Mouse (Mus musculus) c-Kit-positive CD71-positive TER-119-negative erythroid progenitor cells, embryonic 14.5 days (primary cell): ENCODE results near the gene Polr2h.

ENCODE experiments used
- DNase-seq: peaks from one replicate; pipeline ENCODE4 v3.0.0-alpha.2; 2013; ENCODE audit warnings: low read depth

Gene Polr2h

GRCm38 (mm10) chr16:20701729-20702521 is 15.5 kb upstream of the Polr2h start:
- DNase-seq: no peak

GRCm38 (mm10) chr16:20702522-20702893 is 15.0 kb upstream of the Polr2h start:
- peak; percentile 77 for DNase-seq

DNA sequence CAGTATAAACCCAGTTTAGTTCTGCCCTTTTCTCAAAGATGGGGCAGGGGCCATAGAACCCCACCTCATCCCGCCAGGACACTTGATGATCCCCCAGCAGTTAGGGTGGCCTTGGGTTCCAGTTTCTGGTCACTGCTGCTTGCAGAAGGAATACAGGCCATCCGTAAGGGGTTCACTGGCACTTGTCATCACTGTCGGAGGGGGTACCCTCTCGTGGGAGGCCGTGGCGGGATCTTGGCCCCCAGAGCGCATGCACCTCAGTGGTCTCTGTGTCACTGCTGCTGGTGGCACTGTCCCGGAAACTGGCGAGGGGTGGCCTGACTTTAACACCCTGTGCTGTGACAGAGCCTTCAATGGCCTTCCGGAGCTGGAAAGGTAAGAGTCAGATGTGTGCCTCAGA is 14.4 kb upstream of the Polr2h start:
- no peak for DNase-seq

DNA sequence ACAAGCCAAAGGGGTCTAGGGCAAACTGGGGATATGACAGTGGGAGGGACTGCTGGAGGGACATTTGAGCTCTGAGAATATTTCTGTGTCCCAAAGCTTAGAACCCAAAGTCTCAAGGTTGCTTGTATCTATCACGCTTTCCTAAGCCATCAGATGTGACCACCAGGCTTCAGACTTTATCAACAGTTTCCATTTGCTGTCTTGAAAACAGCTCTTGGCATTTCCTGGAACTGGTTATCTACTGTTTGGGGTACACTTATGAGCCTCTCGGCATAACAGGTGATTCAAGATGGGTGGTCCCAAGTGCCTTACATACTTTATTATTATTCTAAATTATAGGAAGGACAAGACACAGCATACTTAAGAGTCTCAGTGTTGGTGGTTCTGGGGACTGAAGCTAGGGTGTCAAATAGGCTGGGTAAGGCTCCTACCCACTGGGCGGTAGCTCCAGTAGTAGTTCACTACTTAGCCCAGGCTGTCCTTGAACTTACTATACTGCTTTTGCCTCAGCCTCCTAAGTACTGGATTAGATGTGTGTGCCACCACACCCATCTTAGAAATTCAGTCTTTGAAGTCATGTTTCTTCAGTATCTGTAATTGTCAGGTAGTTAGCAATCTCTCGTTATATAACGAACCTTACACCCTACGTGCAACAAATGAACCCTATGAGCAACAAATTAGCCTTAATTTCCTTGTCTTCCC is 13.6 kb upstream of the Polr2h start:
- peak; percentile 81 for DNase-seq

GRCm38 (mm10) chr16:20705786-20706185 is 11.7 kb upstream of the Polr2h start:
- no peak for DNase-seq

DNA sequence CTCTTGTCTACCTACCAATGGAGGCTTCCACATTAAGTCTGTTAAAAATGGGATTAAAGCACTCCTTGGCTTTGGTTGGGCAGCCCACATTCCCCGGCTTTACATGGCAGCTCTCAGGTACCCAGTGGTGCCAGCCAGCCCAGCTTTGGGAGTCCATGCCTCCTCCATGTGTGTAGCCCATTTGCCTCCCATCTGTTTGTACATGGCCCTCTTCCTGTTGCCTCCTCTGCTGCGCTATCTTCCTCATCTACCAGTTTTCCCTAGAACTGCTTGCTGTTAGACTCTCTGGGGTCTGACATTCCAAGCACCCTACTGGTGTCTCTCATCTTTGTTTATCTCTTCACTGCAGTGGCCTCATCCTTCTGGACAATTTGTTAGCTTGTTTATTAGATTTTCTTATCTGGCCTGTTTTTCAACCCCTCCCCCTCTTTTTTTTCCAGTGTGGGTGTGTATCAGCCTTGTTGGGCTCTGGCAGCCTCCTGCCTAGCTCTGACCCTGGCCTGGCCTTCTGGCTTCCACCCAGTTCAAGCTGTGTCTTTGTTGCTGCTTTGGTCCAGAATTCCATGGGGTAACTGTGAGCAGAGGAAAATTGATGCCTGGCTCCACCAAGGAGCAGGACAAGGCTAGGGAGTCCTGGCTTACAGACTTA is 10.9 kb upstream of the Polr2h start:
- DNase-seq: no peak

GRCm38 (mm10) chr16:20708220-20708938 is 9.1 kb upstream of the Polr2h start:
- no peak for DNase-seq

DNA sequence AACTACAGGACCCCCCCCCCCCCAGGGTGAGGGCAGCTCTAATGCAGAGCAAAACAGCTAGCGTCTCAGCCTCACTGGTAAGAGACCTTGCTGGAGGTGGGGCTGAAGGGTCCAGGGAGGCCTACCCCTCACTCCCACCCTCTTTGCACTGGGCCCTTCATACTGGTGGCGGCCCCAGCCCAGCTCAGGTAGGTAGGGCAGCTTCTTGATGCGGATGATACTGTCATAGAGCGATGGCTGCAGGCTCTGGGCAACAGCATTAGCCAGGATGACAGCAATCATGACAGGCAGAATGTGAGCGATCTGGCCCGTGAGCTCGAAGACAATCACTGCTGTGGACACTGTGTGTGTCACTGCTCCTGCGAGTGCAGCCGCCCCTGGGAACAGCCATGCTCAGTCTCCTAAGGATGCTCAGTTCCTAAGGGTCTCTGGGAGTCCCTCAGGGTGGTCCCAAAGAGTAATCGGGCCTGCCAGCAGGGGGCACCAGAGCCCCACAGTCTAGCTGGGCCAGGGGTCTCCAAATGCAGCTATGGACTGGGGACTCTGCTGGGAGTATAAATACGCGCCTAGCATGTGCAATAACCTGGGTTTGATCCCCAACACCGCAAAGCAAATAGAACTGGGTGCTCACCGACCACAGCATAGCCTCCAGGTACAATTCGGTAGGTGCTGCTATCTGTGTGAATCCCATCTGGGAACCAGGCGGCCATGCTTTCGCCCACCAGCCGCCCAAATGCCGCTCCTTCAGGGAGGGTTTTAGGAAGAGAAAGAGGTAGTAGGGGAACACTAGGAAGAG is 8.3 kb upstream of the Polr2h start:
- DNase-seq: no peak

- no peak for DNase-seq
These were observed 7.1 kb upstream of the Polr2h start for GRCm38 (mm10) chr16:20710370-20710769.

DNA sequence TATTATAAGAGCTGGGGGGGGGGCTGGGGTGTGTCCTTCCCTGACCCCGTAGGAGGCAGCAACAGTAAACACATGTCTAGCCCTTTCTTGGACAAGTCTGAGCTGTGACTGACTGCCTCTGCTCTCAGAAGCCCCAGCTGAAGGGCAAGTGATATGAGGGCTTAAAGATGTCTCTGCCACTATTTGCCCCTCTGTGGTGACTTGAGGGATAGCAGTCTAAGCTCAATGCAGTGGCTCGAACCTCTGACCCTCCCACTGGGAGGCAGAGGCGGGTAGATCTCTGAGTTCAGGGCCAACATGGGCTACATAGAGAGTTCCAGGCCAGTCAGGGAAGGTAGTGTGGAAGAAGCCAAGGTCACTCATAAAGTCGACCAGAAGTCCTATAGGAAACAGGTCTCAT is 6.7 kb upstream of the Polr2h start:
- no peak for DNase-seq

DNA sequence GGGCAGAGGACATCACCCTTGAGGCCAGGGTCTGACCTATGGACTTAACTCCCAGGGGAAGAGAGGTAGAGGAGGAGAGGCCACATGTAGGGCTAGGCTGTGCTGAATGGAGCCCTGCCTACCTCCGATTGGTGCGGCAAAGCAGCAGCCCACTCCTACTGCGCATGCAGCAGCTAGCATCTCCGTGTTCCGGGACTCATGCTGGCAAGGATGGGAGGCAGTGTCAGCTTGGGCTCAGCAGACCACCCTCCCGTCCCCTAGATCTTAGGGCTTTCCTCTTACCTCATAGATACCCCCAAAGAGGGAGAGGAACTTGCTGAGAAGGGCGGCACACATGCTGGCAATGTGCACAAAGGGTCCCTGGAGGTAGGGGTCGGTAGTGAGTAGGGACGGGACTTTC is 5.3 kb upstream of the Polr2h start:
- no peak for DNase-seq

DNA sequence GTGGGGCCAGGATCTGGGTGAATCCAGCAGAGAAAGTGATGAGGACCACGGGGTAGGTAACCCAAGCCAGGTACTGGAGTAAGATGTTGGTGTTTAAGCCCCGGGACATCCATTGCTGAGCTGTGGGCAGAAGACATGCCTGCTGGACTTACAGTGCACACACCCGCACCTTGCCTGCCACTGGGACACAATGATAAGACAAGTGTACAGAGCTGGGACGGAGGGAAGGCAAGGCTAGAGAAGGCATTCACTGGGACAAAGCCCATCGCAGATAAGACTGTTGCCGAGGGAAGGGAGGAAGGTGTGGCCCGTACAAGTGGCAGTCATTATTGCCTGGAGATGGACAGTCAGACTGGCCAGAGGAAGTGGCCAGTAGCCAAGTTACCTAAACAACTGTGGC is 4.6 kb upstream of the Polr2h start:
- peak; percentile 68 for DNase-seq

DNA sequence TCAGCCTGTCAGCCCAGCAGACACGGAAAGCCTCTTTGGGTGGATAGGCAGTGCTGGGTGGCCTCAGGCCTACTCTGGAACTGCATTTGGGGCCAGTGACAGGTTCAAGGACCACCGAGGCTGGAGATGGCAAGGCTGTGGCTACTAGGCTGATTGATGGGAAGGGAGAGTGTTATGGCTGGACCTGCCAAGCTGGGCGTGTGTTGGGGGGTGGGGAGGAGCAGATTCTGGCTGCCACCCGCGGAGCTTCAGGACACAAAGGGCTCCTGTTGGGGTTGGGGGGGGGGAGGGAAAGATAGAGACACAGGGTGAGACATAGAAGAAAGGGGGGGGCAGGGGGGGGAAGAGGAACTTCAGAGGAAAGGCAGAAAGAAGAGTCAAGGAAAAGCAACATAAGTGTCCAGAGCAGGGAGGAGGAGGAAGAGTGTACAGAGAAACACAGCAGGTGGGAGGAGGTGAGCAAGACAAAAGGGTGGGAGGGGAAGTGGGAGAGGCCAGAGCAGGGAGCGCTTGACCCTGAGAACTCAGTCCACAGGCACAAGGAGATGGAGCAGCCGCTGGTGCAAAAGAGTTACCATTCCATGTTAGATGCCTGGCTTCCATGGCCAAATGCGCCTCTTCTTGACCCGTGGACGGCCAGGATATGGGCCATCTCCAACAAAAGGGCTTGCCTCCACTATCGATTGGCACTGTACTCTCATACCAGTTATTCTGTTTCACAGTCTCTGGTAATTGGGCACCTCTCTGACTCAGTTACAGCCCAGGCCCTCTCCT is 3.0 kb upstream of the Polr2h start:
- DNase-seq: no peak

- DNase-seq: no peak
These were observed 2.3 kb upstream of the Polr2h start for GRCm38 (mm10) chr16:20715161-20715560.

- no peak for DNase-seq
These were observed 1.9 kb upstream of the Polr2h start for GRCm38 (mm10) chr16:20715566-20715965.

GRCm38 (mm10) chr16:20715976-20716840 is 1.3 kb upstream of the Polr2h start:
- no peak for DNase-seq

GRCm38 (mm10) chr16:20716841-20717180 is 654 bp upstream of the Polr2h start:
- DNase-seq: no peak

GRCm38 (mm10) chr16:20717978-20718670 is 659 bp downstream of the Polr2h start:
- no peak for DNase-seq

DNA sequence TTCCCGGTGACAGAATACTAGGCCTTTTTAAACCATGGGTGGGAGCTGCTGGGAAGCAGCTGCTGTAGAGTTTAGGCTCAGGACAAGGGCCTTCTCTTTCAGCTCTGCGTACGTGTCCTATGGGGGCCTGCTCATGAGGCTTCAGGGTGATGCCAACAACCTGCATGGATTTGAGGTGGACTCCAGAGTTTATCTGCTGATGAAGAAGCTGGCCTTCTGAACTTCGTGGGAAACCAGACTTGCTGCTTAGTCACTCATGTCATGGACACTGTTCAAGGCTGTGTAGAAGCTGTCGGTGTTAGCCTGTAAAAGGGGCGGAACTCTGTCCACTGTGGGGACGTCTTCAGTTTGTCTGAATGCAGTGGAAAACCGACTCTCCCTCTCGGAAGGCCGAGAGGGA is 4.3 kb downstream of the Polr2h start:
- DNase-seq: no peak
